Mouse (Mus musculus): Measurements from ENCODE around the gene Cxcr5.

Gene Cxcr5

DNA sequence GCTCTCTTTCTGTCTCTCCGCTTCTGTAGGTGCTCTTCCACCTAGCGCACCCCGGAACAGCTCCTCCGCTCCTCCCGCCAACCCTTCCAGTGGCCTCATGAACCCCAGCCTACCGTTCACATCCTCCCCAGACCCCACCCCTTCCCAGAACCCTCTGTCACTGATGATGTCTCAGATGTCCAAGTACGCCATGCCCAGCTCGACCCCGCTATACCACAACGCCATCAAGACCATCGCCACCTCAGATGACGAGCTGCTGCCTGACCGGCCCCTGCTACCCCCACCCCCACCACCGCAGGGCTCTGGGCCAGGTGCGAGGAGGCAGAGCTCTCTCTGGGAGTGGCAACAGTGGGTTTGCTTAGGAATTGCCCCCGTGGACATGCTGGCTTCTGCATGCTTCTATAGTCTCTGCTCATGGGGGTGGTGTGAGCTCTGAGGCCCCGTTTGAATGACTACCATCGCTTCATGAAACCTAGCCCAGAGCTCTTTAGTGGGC lies 53.5 kb downstream of the Cxcr5 start:
- DNase-seq: peak; percentile 22 to 44

DNA sequence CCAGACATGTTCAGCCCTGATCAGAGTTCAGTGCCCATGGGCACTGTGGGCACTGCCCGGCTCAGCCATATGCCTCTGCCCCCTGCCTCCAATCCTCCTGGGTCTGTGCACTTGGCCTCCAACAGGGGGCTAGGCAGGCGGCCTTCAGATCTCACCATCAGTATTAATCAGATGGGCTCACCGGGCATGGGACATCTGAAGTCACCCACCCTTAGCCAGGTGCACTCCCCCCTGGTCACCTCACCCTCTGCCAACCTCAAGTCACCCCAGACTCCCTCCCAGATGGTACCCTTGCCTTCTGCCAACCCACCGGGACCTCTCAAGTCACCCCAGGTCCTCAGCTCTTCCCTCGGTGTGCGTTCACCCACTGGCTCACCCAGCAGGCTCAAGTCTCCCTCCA lies 54.3 kb downstream of the Cxcr5 start:
- DNase-seq: peak in 1 of 2 experiments; percentile 11

DNA sequence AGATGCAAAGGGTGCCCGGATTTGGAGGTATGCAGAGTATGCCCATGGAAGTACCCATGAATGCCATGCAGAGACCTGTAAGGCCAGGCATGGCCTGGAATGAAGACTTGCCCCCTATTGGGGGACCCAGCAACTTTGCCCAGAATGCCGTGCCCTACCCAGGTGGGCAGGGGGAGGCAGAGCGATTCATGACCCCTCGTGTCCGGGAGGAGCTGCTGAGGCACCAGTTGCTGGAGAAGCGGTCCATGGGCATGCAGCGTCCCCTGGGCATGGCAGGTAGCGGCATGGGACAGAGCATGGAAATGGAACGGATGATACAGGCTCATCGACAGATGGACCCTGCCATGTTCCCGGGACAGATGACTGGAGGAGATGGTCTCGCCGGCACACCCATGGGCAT lies 55.1 kb downstream of the Cxcr5 start:
- DNase-seq: peak; percentile 16 to 25

- peak; percentile 48 to 61 for DNase-seq
These were observed 55.7 kb downstream of the Cxcr5 start for GRCm38 (mm10) chr9:44505824-44506467.

DNA sequence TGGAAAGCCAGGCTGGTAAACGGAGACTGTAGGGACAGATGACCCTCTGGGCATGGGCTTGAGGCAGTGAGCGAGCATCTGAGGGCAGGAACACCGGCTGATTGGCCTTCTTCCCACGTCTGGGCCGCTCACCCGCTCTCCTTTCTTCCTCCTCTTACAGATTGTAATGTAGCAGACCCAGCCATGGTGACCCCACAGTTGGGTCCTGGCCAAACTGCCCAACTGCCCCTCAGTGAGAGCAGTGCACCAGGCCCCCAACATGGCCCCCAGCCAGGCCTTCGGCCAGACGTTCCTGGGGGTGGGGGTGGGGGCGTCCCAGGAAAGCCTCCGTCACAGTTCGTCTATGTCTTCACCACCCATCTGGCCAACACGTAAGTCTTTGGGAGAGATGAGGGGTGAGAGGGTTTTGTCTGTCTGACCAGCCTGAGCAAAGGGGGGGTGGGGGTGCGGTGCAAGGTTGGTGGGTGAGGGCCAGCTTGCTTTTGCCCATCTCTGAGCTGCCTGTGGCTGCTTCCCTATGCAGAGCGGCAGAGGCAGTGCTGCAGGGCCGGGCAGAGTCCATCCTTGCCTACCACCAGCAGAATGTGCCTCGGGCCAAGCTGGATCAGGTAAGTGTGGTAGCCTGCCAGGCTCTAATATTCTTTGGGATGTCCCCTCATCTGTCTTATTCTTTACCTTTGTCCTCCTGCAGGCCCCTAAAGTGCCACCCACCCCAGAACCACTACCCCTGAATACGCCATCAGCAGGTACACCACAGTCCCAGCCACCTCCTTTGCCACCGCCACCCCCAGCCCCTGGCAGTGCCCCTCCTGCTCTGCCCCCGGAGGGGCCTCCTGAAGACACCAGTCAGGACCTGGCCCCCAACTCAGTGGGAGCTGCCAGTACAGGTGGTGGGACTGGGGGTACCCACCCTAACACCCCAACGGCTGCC lies 56.5 kb downstream of the Cxcr5 start:
- DNase-seq: peak; percentile 26 to 61

GRCm38 (mm10) chr9:44502006-44502405 lies 59.7 kb downstream of the Cxcr5 start:
- DNase-seq: peak; percentile 93

- peak in 1 of 2 experiments; percentile 58 for DNase-seq
These were observed 60.3 kb downstream of the Cxcr5 start for GRCm38 (mm10) chr9:44501206-44501879.

- peak; percentile 27 to 35 for DNase-seq
These were observed 61.0 kb downstream of the Cxcr5 start for GRCm38 (mm10) chr9:44500638-44501175.

DNA sequence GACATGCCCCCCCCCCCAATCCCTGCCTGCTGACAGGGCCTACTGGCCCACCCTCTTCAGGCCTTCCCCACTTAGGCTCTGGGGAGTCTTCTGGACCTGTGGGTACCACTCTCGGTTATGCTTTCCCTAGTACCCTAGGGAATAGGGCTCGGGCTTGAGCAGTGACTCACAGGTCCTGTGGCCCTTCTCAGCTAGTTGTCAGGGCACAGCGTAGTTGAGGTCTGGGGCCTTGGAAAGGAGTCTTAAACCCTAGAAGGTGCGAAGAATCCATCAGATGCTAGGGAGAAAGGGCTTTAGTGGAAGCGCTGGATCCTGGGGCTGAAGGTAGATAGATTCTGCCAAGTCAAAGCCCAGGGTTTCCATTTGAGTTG lies 61.5 kb downstream of the Cxcr5 start:
- peak in 1 of 2 experiments; percentile 42 for DNase-seq

DNA sequence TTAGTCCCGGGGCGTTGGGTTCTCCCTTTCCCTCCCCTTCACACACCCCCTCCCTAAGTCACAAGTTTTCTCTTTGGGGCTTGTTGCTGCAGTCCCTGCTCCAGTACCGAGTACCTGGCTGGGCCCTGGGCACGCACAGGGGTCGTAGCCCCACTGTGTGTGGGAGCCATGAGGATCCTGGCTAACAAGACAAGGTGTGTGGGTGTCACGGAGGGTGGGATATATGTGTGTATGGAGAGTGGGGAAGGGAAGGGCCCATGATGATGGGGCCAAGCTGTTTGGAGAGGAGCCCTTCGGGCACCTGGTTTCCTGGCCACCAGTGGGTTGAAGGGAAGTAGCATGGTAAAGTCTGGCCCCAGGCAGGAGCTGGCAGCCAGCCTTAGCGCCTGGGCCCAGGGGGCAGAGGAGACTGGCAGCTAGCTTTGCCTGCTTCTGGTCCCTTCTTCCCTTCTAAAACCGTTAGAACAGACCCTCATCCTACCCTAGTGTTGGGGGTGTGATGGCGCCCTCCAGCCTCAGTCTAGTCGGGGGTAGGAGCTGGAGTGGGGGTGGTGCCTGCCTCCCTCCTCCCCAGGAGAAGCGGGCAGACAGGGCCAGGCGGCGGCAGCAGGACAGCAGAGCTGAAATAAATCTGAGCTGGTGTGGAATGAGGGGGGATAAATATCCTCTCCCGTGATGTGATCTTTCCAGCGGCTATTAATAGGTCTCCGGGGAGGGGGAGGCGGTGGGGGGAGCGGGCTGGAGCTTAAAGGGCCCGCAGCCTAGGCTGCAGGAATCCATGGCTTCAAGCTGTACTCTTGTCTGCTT lies 62.1 kb downstream of the Cxcr5 start:
- DNase-seq: peak; percentile 82 to 83

- DNase-seq: peak; percentile 68 to 75
These were observed 63.0 kb downstream of the Cxcr5 start for GRCm38 (mm10) chr9:44498421-44499355.

GRCm38 (mm10) chr9:44497624-44498377 lies 63.9 kb downstream of the Cxcr5 start:
- peak; percentile 25 to 40 for DNase-seq

DNA sequence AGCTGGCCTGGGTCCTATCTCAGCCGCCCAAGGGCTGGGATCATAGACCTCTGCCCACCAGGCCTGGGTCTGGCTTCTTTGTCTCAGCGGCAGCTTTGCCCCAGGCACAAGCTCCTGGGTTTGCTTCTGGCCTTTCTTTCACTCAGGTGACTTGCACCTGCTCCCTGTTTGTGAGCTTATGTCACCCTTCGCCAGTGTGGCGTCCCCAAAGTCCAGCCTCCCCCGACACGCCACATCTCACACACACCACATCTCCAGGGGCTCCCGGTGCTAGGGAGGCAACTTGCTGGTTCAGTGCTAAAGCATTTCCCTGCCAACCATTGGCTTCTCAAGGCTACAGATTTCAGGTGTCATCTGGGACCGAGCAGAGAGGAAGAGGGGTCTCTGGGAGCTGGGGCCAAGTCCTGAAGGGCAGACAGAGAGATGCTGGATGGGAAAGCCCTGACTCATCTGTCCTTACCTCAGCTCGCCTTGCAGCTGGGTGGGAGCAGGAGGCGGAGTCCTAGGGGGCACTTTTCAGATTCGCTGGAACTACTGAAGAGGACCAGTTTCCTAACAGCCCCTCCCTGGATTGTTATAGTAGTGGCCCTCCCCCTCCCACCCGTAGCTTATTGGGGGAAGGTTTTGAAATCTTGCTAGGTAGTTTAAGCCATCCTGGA lies 64.7 kb downstream of the Cxcr5 start:
- DNase-seq: peak in 1 of 2 experiments; percentile 14

GRCm38 (mm10) chr9:44495810-44496344 lies 65.8 kb downstream of the Cxcr5 start:
- DNase-seq: peak in 1 of 2 experiments; percentile 8

DNA sequence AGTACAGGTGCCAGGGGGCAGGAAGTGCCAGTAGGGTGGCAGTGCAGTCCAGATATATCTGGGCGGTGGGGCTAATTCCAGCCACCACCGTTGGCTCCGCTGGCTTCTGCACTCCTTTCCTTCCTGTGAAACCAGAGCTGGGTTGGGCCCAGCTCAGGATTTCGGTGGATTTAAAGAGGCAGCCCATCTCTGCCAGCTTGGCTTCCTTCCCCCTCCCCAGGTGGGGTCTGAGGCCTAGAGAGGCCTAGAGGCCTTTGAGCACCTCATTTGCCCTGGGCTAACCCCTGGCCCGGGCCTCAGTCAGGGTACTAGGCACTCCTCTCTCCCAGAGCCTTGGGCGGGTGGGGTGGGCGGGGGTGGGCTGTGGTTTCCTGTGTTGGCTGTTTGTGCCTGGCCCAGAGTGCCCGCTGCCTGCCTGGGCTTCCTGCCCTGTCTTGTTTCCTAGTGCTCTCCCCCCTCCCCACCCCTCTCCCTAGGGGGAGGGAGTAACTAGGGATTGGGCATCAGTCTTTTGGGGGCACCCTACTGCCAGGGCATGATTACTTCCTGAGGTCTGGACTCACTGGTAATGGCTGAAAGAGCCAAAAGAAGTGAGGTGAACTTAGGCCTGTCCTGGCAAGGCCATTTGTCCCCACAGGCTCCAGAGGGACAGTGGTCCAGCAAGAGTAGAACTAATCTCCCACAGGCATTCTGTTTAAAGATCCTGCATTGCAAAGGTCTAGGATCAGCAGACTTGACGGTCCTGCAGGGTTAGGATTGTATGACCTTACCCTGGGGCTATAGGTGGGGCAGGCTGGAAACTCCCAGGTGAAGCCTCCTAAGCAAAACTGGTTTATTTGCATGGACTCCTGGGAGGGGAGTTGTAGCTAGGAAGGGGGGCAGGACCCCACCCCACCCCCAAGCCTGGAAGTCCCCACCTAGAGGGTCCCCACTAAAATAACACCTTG lies 66.5 kb downstream of the Cxcr5 start:
- peak; percentile 35 to 48 for DNase-seq

DNA sequence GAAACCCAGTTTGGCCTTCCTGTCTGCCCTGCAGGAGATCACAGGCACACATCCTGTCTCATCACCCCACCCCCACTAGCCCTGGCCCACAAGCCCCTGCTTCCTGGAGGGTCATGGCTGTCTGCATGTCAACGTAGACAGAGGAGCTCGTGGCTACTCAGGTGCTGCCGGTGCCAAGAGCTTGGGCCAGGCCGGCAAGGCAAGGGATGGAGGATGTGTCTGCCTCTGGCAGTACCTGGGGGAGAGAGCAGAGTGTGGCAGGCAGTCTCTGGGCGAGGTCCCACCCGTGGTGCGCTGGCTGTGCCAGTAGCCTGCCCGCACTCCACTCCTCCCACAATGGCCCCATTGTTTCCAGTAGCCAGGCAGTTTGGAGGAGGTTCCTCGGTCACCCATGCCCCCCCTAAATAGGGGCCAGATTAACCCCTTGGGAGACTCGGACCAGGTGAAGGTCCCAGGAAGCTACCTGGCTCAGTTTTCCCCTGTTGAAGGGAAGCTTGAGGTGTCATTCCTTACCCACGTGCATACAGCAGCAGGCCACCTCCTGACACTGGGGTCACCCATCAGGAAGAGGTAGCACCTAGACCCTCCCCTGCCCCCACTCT lies 67.3 kb downstream of the Cxcr5 start:
- DNase-seq: peak; percentile 61

Measured in cerebellum, postnatal 25 days (tissue).